Mouse (Mus musculus) left cerebral cortex, adult 8-10 months (tissue): ENCODE data around the gene Copz1. TPM values are rescaled to one million over a fixed set of nuclear protein-coding genes. Genes with fewer than 3 reads are reported as not detected.

Source experiments
- DNase-seq, 2 experiments: peaks; one replicate each; pipeline ENCODE4 v3.0.0; 2022; ENCODE audit warnings: low spot score in 2 of 2
- microRNA-seq, 2 experiments: library from miRNA; unstranded; fragments of <30 nt; microRNA quantifications; one replicate each; pipeline ENCODE4 v1.2.0; 2022
- total RNA-seq, 4 experiments: library from RNA; stranded (reverse); gene quantifications; 2 replicates each; pipeline ENCODE4 v1.2.4; 2022

Gene Copz1
- total RNA-seq, 4 experiments from 2014 or later: 90.9 to 93.2 (median 91.9) TPM

GRCm38 (mm10) chr15:103338829-103339165, 66.3 kb downstream of the Copz1 start:
- DNase-seq: no peak

DNA sequence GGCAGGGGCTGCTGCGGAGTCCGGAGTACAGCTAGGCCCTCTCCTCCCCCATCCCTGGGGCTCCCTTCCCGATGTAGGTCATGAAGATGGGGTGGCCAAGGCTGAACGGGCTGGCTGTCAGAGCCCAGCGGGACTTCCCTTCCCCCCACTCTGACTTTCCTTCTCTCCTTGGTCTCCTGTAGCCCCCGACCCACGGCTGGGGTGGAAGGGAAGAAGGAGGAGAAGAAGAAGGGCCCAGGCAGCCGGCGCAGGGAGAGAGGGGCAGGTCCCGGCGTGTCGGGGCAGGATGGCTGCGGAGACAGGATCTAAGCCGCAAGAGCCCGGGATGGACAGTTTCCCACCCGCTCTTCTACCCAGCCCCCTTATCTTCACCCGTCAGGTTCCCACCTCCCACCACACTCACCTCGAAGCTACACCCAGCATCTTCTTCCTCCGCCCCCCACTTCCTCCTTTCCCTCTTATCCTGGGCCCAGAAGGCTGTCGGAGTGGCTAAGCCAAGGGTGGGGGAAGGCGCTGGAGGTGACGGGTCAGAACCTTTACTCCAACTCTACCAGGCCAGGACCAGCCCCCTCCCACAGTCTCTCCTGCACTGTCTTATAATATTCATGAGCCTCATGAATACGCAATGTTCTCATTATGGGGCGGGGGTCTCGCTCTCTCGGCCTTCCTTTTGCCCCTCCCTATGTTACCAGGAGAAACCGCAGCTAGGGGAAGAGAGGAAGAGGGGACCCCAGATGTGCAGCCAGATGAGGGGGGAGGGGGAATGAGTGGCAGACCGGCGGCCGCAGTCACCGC, 66.8 kb downstream of the Copz1 start:
- no peak for DNase-seq

DNA sequence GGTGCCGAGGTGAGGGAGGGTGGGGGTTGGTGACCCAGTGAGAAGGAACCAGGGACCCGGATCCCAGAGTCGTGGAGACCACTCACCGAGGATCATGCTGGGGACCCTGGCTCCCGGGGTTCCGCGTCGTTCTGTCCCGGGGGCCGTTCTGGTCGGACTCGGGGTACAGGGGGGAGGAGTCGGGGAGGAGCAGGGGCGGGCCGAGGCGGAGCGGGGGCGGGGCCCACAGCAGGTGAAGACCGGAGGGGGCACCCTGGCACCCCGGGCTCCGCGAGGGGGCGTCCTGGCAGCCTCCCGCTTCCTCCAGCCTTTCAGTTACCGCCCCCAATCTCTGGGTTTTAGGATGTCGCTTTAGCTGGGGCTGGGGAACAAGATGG, 67.4 kb downstream of the Copz1 start, which contains the start of gene Zfp385a:
Gene Zfp385a (minus strand): TSS at position 133 of the 377 bp plus-strand sequence.
- DNase-seq: peak in 1 of 2 experiments; percentile 79

GRCm38 (mm10) chr15:103340786-103341185, 68.3 kb downstream of the Copz1 start:
- no peak for DNase-seq

GRCm38 (mm10) chr15:103341547-103341946, 69.0 kb downstream of the Copz1 start:
- no peak for DNase-seq

DNA sequence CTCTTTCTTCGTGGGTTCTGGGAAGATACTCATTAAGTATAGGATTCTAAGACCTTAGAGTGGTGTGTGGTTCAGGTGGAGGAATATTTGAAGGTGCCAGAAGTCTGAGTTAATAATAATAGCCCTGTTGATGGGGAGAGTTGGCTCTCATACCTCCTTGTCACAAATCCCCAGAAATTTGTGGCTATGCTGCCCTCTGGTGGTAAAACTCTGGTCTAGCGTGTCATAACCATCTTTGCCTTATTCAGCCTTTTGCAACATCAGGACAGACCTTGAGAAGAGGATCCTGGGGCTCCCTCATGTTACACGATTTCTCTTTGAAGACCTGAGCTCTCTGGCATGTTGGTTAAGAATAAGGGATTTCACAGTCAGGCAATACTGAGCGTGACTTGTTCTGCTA, 69.9 kb downstream of the Copz1 start:
- peak in 1 of 2 experiments; percentile 71 for DNase-seq

- DNase-seq: no peak
Measured at GRCm38 (mm10) chr15:103343008-103343407, 70.5 kb downstream of the Copz1 start.

- DNase-seq: no peak
Measured at GRCm38 (mm10) chr15:103343556-103343955, 71.0 kb downstream of the Copz1 start.

DNA sequence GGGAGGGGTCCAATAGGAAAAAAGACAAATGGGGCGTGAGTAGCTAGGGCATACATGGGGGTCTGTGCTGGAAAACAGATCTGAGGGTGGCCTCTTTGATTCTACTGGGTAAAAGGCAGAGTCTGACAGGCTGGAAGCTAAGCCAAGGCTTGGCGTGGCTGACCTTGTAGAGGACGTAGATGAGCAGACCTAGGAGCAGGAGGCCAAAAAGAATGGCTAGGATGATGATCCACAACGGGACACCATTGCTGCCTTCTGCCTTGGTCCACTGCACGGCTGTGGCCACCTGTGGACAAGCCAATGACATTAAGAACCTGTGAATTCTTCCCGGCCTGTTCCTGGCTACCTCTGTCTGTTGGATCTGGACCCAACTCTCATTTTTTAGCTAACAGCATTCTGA, 73.3 kb downstream of the Copz1 start:
- DNase-seq: no peak

DNA sequence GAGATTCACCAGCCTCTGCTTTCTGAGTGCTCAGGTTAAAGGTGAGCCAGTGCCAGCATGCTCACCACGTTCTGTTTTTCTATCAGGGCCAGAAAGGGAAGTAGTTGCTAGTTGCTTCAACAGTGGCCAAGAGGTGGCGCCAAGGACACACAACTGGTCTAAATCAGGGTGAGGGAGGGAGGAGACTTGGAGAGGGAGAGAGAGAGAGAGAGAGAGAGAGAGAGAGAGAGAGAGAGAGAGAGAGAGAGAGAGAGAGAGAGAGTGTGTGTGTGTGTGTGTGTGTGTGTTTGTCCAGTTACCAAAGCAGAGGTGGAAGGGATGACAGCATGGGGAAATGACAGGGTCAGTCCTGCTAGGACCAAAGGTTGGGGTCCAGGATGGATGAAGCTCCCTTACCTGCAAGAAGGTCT, 74.8 kb downstream of the Copz1 start:
- DNase-seq: no peak

Small RNA genes lying within 50 kb of the gene (microRNA-seq; reads per million reads assigned to microRNA genes)
- 37.2 to 71.9 reads per million in 2 experiments for gene Mir148b

Other genes with a start within 250 kb of the Copz1 start
- gene Smug1, start 105.6 kb upstream of the Copz1 start, total RNA-seq: 10 to 100 TPM; 18.9 to 24.5 (median 19.8) TPM
- gene Cbx5, start 32.9 kb upstream of the Copz1 start, total RNA-seq: 100 to 1,000 TPM; 174 to 198 (median 181) TPM
- gene Hnrnpa1, start 32.3 kb upstream of the Copz1 start, total RNA-seq: 100 to 1,000 TPM; 254 to 309 (median 279) TPM
- gene Nfe2, start 14.3 kb upstream of the Copz1 start, total RNA-seq: not detected
- gene Gpr84, start 37.9 kb downstream of the Copz1 start, total RNA-seq: 1 to 10 TPM in 2 of 4 experiments, under 1 TPM in 2; 0.76 to 6.8 (median 2.8) TPM
- 10 to 100 TPM; 60.6 to 78.6 (median 69.1) TPM for gene Zfp385a, start 67.4 kb downstream of the Copz1 start, total RNA-seq
- gene Itga5, start 94.0 kb downstream of the Copz1 start, total RNA-seq: 1 to 10 TPM; 5.7 to 7.2 (median 5.9) TPM
- not detected for gene Gtsf1, start 157.8 kb downstream of the Copz1 start, total RNA-seq
- not detected for gene Gtsf2, start 175.8 kb downstream of the Copz1 start, total RNA-seq
- gene Nckap1l, start 181.1 kb downstream of the Copz1 start, total RNA-seq: 10 to 100 TPM in 2 of 4 experiments, 1 to 10 TPM in 2; 8.7 to 19.2 (median 13.3) TPM
- 100 to 1,000 TPM; 284 to 347 (median 325) TPM for gene Pde1b, start 230.3 kb downstream of the Copz1 start, total RNA-seq